Mouse (Mus musculus): ENCODE results near the gene Sytl2.

- no peak for TF ChIP-seq EP300 (IDR thresholded peaks at IDR 0.05; ENCODE audit: insufficient read depth, low read depth, low read length)
- no peak for TF ChIP-seq CTCF (IDR thresholded peaks at IDR 0.05; ENCODE audit: low read depth, low read length)
- no peak for TF ChIP-seq POLR2A (IDR thresholded peaks at IDR 0.05; ENCODE audit: insufficient read depth, low read length)
Measured at GRCm38 (mm10) chr7:90370071-90370851, 68.2 kb downstream of the Sytl2 start.

Measured in ES-Bruce4 (cell line).